In the genomic region with DNA sequence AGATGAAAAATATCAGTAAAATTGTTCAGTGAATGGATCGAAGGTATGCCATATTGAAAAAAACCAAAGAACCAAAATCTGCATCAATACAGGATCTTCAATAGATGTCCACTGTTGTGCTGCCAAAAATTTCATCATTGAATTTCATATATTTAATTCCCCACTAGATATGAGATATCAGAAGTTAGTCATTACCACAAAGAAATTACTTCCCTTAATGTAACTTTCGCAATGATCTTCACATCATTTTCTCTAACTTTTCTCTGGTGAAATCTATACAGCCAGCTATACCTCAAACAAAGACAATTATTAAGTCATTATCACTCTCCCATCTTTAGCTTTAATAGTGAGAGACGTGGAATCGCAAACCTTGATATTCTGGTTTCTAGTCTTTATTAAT, we compare ENCODE assay signal across 15 mouse cellular contexts.
"Had no signal": no experiment of that assay in that cellular context is flagged by ENCODE, and none has a peak within 500 bp of the region (broad histone marks: within the 10 kb centered on the region; RNA-seq: fewer than 3 reads in every experiment).

No protein-coding gene starts in this region.

- H3K27me3 ChIP-seq: neural tube, embryonic 13.5 days; neural tube, embryonic 15.5 days; stomach, embryonic 15.5 days had no signal

- H3K4me3 ChIP-seq: neural tube, embryonic 13.5 days; neural tube, embryonic 15.5 days; stomach, embryonic 15.5 days had no signal

- DNase-seq: retina, postnatal 1 day; right cerebral cortex, adult 18-20 months; right cerebral cortex, postnatal 14 days; right cerebral cortex, postnatal 25 days; right cerebral cortex, postnatal 4 days; spleen, adult 18-20 months; thymus, adult 18-20 months; thymus, adult 2 months; thymus, postnatal 14 days; thymus, postnatal 25 days; thymus, postnatal 36 days; thymus, postnatal 4 days had no signal

- H3K36me3 ChIP-seq: neural tube, embryonic 13.5 days; neural tube, embryonic 15.5 days; stomach, embryonic 15.5 days had no signal
